Mouse (Mus musculus) midbrain, embryonic 14.5 days (tissue): Measurements from ENCODE around the gene Syt9. TPM values are rescaled to one million over a fixed set of nuclear protein-coding genes. Genes with fewer than 3 reads are reported as not detected.
A peak's percentile ranks its signal among the peaks of the same experiment; 100 is the strongest.

Experiments
- ATAC-seq: fragments of 200-750 bp; cut with Nextera tagmentation; 2 replicates; pipeline ENCODE4 v1.8.0; 2017; ENCODE audit warnings: moderate number of reproducible peaks, moderate library complexity; ENCODE audit not compliant: low FRiP score, low TSS enrichment
- DNase-seq: peaks from one replicate; pipeline ENCODE4 v3.0.0-alpha.2; 2015
- H3K27ac ChIP-seq: fragments of 300-500 bp; sonication (generic); replicated peaks from 2 replicates; pipeline ENCODE4 v1.5.1; 2014; ENCODE audit warnings: mild to moderate bottlenecking, low read depth, low read length, moderate library complexity
- H3K27me3 ChIP-seq: fragments of 300-500 bp; sonication (generic); 2 replicates; pipeline ENCODE4 v1.6.1; 2014; ENCODE audit warnings: low read length, control low read depth, mixed read lengths; ENCODE audit not compliant: control insufficient read depth, insufficient read depth
- H3K36me3 ChIP-seq: fragments of 300-500 bp; sonication (generic); 2 replicates; pipeline ENCODE4 v1.6.1; 2014; ENCODE audit warnings: low read length, control low read depth; ENCODE audit not compliant: control insufficient read depth, insufficient read depth
- H3K4me1 ChIP-seq: fragments of 300-500 bp; sonication (generic); 2 replicates; pipeline ENCODE4 v1.6.1; 2014; ENCODE audit warnings: mild to moderate bottlenecking, antibody characterized with exemption, low read length, control low read depth; ENCODE audit not compliant: control insufficient read depth, insufficient read depth
- H3K4me2 ChIP-seq: fragments of 300-500 bp; sonication (generic); 2 replicates; pipeline ENCODE4 v1.6.1; 2014; ENCODE audit warnings: mild to moderate bottlenecking, low read length, moderate library complexity
- H3K4me3 ChIP-seq: fragments of 300-500 bp; sonication (generic); replicated peaks from 2 replicates; pipeline ENCODE4 v1.5.1; 2014; ENCODE audit warnings: low read depth, low read length
- H3K9ac ChIP-seq: fragments of 300-500 bp; sonication (generic); replicated peaks from 2 replicates; pipeline ENCODE4 v1.6.1; 2014; ENCODE audit warnings: mild to moderate bottlenecking, low read length, moderate library complexity
- H3K9me3 ChIP-seq: fragments of 300-500 bp; sonication (generic); 2 replicates; pipeline ENCODE4 v1.6.1; 2016; ENCODE audit warnings: low read length, control low read depth, mixed read lengths; ENCODE audit not compliant: control insufficient read depth
- WGBS: fragments of 180-500 bp; shearing (Covaris S2); extraction: QIAGEN DNeasy Blood & Tissue Kit; methylation state at CpG from one replicate; pipeline ENCODE4 v1.1.7; 2014; 5-methylcytosine and 5-hydroxymethylcytosine counted together
- polyA plus RNA-seq: library from polyadenylated mRNA; unstranded; fragments of >200 nt; fragmentation: Nextera tagmentation; extraction: Ambion mirVana; gene quantifications from 2 replicates; pipeline ENCODE4 v1.2.1, GENCODE M21; 2014

Syt9 gene
- polyA plus RNA-seq, 1 experiment from 2014 or later = 9.7 TPM

DNA sequence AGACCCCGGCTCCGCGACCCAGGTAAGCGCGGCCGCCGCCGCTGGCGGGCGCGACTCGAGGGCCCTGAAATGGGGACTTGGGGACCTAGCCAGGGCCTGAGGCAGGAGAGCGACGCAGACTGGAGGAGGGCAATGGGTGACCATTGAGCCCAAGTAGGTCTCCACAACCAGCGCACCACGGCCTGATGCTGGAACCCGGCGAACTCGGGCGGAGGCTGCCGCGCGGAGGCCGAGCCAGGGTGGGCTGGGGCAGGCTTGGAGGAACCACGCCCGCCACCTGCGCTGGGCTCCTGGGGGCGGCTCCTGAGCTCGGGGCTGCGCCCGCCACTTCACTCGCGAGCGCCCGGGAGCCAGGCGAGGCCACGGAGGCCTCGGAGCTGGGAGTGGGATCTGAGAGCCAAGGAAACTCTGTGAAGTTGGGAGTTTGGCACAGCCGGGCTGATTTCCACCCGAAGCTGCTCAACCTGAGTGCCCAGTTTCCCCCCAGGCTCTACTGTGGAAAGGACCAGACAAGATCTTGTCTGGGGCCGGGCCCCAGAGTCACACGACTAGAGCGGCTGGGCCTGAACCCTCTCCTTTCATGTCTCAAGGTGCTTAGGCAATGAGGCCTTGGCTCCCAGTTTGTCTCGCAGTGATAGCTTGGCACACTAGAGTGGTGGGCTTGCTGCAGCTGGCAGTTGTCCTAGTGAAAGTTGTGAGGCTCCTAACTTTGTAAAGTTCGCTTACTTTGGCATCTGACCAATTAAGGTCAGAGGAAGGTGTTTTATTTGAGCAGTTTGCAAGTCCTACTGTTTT lies 795 bp downstream of the Syt9 start:
- Histone ChIP-seq H3K27ac (no peak overlapping the region), H3K4me1 (peaks cover 6% of the 10 kb centered on the region; the same call in 1 of the 2 replicates), H3K27me3 (peaks cover 20% of the 10 kb centered on the region), H3K4me2 (peak overlapping the region; percentile 98), H3K4me3 (peak overlapping the region; percentile 76), H3K9ac (peak overlapping the region; percentile 66), H3K36me3 (no peaks in the 10 kb centered on the region), H3K9me3 (no peaks in the 10 kb centered on the region)
- DNase-seq (no peak), ATAC-seq (no peak; the same call in 1 of the 2 replicates)
- 2% methylated on average over 45 of the region's 45 CpGs for WGBS

DNA sequence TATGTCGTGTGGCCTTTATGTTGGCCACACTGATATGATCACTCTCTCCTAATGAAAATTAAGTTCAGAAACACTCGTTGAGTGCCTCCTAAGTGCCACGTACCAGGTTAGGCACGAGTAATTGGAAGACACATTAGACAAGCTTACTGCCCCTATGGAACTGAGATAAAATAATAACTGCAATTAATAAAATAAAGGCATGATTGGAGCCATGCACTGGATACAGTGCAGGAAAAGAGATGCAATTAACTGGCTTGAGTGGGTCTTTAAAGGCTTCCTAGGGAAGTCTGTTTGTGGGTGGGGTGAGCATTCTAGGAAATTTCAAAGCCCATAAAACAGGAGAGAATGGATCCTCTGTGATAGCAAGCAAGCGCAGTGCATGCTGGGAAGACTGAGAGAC lies 10.0 kb downstream of the Syt9 start:
- Histone ChIP-seq H3K4me1 (no peaks in the 10 kb centered on the region), H3K9ac (no peak overlapping the region), H3K4me2 (no peak overlapping the region), H3K4me3 (no peak overlapping the region), H3K36me3 (no peaks in the 10 kb centered on the region), H3K27ac (no peak overlapping the region), H3K9me3 (no peaks in the 10 kb centered on the region), H3K27me3 (no peaks in the 10 kb centered on the region)
- no peak for DNase-seq
- no peak for ATAC-seq
- WGBS = 92% methylated on average over 5 of the region's 5 CpGs

DNA sequence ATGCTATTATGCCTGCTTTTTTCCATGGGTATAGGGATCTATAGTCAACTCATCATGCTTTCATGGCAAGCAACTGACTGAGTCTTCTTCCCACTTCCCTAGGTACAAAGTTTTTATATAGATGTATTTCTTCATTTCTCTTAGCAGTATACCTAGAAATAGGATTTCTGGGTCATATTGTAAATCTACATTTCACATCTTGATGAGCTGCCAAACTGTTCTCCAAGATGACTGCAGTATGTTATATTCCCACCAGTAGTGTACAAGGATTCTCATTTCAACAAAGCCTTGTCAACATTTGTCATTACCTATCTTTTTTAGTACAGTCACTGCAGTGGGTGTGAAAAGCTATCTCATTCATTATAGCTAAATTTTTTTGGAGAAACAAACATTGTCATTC lies 19.1 kb downstream of the Syt9 start:
- Histone ChIP-seq H3K9me3 (no peaks in the 10 kb centered on the region), H3K4me2 (no peak overlapping the region), H3K4me3 (no peak overlapping the region), H3K9ac (no peak overlapping the region), H3K27me3 (no peaks in the 10 kb centered on the region), H3K36me3 (no peaks in the 10 kb centered on the region), H3K27ac (no peak overlapping the region), H3K4me1 (no peaks in the 10 kb centered on the region)
- ATAC-seq = no peak
- no peak for DNase-seq

DNA sequence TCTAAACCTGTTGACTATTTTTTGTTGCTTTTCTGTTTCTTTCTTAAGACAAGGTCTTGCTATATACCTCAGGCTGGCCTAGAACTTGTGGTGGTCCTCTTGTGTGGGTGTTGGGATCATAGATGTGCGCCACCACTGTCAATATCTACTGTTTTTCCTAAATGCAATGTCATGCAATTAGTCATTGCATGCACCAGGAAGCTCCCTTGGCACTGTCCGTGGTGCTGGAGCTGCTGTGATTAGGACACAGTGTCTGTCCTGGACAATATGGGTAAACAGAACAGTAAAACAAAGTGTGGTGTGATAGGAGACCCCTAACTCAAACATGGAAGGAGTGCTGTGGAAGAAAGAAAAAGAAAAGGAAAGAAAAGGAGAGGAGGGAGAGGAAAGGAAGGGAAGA lies 22.2 kb downstream of the Syt9 start:
- ATAC-seq = no peak
- Histone ChIP-seq H3K27me3 (no peaks in the 10 kb centered on the region), H3K4me2 (no peak overlapping the region), H3K36me3 (no peaks in the 10 kb centered on the region), H3K4me3 (no peak overlapping the region), H3K9me3 (no peaks in the 10 kb centered on the region), H3K4me1 (no peaks in the 10 kb centered on the region), H3K9ac (no peak overlapping the region), H3K27ac (no peak overlapping the region)
- DNase-seq = no peak
- WGBS = 71% methylated on average over 2 of the region's 2 CpGs

DNA sequence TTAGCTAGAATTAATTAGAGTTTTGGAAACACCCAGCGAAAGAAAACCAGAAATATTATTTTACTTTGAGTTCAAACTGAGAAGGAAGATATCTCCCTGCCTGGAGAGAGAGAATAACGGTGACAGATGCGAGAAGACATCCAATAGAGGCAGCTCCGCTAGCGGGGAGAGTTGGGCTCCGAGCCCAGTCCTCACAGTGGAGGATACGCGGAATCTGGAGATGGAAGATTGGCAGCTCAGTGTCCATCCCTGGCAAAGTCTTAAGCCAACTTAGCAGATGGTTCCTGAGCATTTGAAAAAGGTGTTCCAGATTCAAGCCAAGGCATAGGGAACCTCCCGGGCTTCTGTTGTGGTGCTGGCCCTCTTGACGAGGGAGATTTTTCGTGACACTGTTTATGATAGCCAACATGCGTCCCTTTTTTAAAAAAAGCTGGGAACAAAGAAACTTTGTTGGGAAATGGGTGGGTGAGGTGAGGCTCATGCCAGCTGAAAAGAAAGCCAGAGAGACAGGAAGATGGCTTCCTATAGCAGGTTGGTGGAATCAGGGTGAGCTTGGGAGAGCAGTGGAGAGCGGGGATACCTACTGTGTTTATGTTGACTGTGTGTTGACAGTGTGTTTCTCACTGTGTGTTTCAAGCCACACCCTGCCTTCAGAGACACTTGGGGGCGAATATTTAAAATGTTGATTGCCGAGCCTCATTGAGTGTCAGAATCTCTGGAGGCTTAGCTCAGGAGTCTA lies 29.7 kb downstream of the Syt9 start:
- ATAC-seq (no peak), DNase-seq (no peak)
- H3K9me3 ChIP-seq = no peaks in the 10 kb centered on the region
- H3K4me2 ChIP-seq = no peak overlapping the region
- H3K27ac ChIP-seq = no peak overlapping the region
- no peaks in the 10 kb centered on the region for H3K4me1 ChIP-seq
- H3K27me3 ChIP-seq = no peaks in the 10 kb centered on the region
- no peaks in the 10 kb centered on the region for H3K36me3 ChIP-seq
- WGBS = 91% methylated on average over 15 of the region's 15 CpGs
- no peak overlapping the region for H3K4me3 ChIP-seq
- no peak overlapping the region for H3K9ac ChIP-seq

DNA sequence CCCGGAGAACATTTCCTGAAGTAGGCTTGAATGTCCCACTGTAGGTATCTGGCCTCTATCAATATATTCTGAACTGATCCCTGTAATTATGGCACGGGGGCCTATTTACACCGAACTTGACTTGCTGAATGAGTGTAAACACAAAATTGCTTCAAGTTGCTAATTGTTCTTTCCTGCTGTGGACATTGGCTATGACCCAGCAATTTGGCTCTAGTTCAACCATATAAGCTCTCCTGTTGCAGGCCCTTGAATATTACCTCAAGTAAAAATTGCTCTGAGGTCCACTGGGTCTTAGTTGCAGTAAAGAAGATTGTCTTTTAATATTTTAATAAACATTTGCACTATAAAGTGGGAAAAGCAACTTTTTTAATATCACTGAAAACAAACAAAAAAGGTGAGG lies 32.7 kb downstream of the Syt9 start:
- DNase-seq = no peak
- Histone ChIP-seq H3K9ac (no peak overlapping the region), H3K4me3 (no peak overlapping the region), H3K9me3 (no peaks in the 10 kb centered on the region), H3K36me3 (no peaks in the 10 kb centered on the region), H3K27ac (no peak overlapping the region), H3K4me2 (no peak overlapping the region), H3K27me3 (no peaks in the 10 kb centered on the region), H3K4me1 (no peaks in the 10 kb centered on the region)
- no peak for ATAC-seq
- 91% methylated on average over 3 of the region's 3 CpGs for WGBS

DNA sequence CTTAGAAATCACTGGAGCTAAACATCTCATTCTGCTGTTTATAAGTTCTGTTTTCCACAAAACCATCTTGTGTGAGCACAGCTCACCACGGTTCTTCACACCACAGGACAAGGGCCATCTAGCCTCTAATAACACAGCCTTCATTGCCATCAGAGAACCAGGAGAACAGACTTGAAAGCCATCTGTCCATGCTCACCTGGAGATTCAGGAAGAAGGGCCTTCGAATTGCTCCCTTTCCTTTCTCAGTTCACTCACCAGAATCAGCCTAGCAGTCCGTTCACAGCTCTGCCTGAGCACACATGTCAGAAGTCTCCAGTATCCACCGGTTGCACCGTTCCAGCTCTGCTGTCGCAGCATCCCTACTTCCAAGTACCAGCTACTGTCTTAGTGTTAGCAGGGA lies 44.4 kb downstream of the Syt9 start:
- WGBS = 85% methylated on average over 6 of the region's 6 CpGs
- no peak overlapping the region for H3K9ac ChIP-seq

DNA sequence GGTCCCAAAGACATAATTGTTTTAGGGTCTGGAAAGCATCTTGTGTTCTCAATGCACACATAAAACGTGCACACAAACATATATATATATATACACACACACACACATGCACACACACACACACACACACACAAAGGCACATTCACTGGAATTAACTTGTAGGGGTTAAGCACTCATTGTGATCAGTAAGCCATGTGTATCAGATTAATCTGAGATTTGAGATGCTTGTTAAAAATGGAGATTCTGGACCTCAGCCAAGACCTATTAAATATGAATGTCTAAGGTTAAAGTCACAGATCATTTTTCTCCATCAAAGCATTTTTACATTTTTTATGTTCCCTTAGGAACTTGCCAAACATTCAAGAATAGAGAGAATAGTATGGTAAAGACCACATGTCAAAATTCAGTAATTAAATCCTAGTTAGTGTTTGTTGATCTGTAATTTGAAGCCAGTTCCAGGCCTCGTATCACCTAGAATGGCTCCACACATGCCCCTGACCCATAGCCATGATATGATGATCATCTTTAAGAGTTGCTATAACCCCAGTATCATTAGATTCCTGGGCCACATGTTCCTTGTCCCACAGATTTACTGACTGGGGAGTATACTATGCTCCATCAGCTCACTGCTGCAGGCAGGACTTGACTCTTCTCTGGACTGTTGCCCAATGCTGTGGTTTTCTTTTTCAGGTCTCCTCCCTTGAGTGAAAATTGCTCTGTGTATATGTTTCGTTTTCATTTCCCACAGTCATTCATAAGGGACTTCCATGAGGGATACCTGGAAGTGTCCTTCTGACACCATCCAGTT lies 46.7 kb downstream of the Syt9 start:
- 73% methylated on average over 3 of the region's 3 CpGs for WGBS
- no peaks in the 10 kb centered on the region for H3K36me3 ChIP-seq
- no peaks in the 10 kb centered on the region for H3K9me3 ChIP-seq
- H3K4me2 ChIP-seq = no peak overlapping the region
- no peaks in the 10 kb centered on the region for H3K27me3 ChIP-seq
- no peak overlapping the region for H3K9ac ChIP-seq
- no peaks in the 10 kb centered on the region for H3K4me1 ChIP-seq
- no peak overlapping the region for H3K4me3 ChIP-seq
- H3K27ac ChIP-seq = no peak overlapping the region
- ATAC-seq = no peak
- no peak for DNase-seq

More for the DNA sequence above, 44.4 kb downstream of the Syt9 start:
- H3K27me3 ChIP-seq = no peaks in the 10 kb centered on the region
- H3K4me3 ChIP-seq = no peak overlapping the region
- DNase-seq = no peak
- H3K27ac ChIP-seq = no peak overlapping the region
- no peaks in the 10 kb centered on the region for H3K36me3 ChIP-seq
- H3K4me1 ChIP-seq = no peaks in the 10 kb centered on the region
- no peak for ATAC-seq
- H3K4me2 ChIP-seq = no peak overlapping the region
- H3K9me3 ChIP-seq = no peaks in the 10 kb centered on the region
